Mouse (Mus musculus) MEL (cell line): ENCODE measurements around the gene Med25. TPM values are rescaled to one million over a fixed set of nuclear protein-coding genes. Genes with fewer than 3 reads are reported as not detected.

ENCODE experiments used
- DNase-seq: peaks from one replicate; pipeline ENCODE4 v3.0.0; 2011; ENCODE audit warnings: low read depth, low spot score
- H3K27ac ChIP-seq: 2 replicates; pipeline ENCODE4 v1.5.1; 2012; ENCODE audit warnings: low read depth, mild to moderate bottlenecking, control low read depth, low read length, moderate library complexity; ENCODE audit not compliant: control insufficient read depth
- H3K27me3 ChIP-seq, 2 experiments: fragments of 150-350 bp in 1 of 2; sonication (generic) in 1 of 2; 2 replicates each; pipeline ENCODE4 v1.6.1; 2012; ENCODE audit warnings: low read length in 2 of 2, mild to moderate bottlenecking in 2 of 2, improper control_type of control experiment in 1 of 2, moderate library complexity in 1 of 2; ENCODE audit not compliant: insufficient read depth in 2 of 2, control insufficient read depth in 1 of 2
- H3K36me3 ChIP-seq, 2 experiments: 2 replicates each; pipeline ENCODE4 v1.6.1; 2012 to 2014; ENCODE audit warnings: low read length in 2 of 2, improper control_type of control experiment in 1 of 2, inconsistent platforms in 1 of 2, mild to moderate bottlenecking in 1 of 2; ENCODE audit not compliant: insufficient read depth in 2 of 2, control insufficient read depth in 1 of 2
- H3K4me1 ChIP-seq, 2 experiments: fragments of 150-350 bp in 1 of 2; sonication (generic) in 1 of 2; 2 replicates each; pipeline ENCODE4 v1.6.1; 2012; ENCODE audit warnings: low read length in 2 of 2, improper control_type of control experiment in 1 of 2, mild to moderate bottlenecking in 1 of 2; ENCODE audit not compliant: insufficient read depth in 2 of 2, control insufficient read depth in 1 of 2
- H3K4me3 ChIP-seq, 2 experiments: fragments of 150-350 bp in 1 of 2; sonication (generic) in 1 of 2; 2 replicates each; pipeline ENCODE4 v1.5.1; 2012; ENCODE audit warnings: low read depth in 2 of 2, low read length in 2 of 2, mild to moderate bottlenecking in 2 of 2, moderate library complexity in 2 of 2, control low read depth in 1 of 2, improper control_type of control experiment in 1 of 2; ENCODE audit not compliant: control insufficient read depth in 1 of 2, insufficient read depth in 1 of 2
- H3K79me2 ChIP-seq: 2 replicates; pipeline ENCODE4 v1.6.1; 2012; ENCODE audit warnings: mild to moderate bottlenecking, low read length, moderate library complexity; ENCODE audit not compliant: control insufficient read depth, poor library complexity, insufficient read depth
- H3K9ac ChIP-seq: 2 replicates; pipeline ENCODE4 v1.6.1; 2012; ENCODE audit warnings: low read depth, mild to moderate bottlenecking, control low read depth, low read length, moderate library complexity; ENCODE audit not compliant: control insufficient read depth, poor library complexity, severe bottlenecking
- H3K9me3 ChIP-seq: fragments of 150-350 bp; sonication (generic); replicated peaks from 2 replicates; pipeline ENCODE4 v1.6.1; 2012; ENCODE audit warnings: mild to moderate bottlenecking, low read length, improper control_type of control experiment, moderate library complexity; ENCODE audit not compliant: insufficient read depth
- CHD2 ChIP-seq: IDR thresholded peaks from 2 replicates; pipeline ENCODE4 v1.6.1; 2011; ENCODE audit warnings: low read length, improper control_type of control experiment
- EP300 ChIP-seq, 2 experiments: IDR thresholded peaks; 2 replicates each; pipeline ENCODE4 v1.6.1; 2011; ENCODE audit warnings: improper control_type of control experiment in 2 of 2, low read length in 2 of 2, low read depth in 1 of 2, mild to moderate bottlenecking in 1 of 2
- ETS1 ChIP-seq: IDR thresholded peaks from 2 replicates; pipeline ENCODE4 v1.6.1; 2012; ENCODE audit warnings: low read depth, mild to moderate bottlenecking, inconsistent platforms, low read length, improper control_type of control experiment, moderate library complexity
- GABPA ChIP-seq: IDR thresholded peaks from 2 replicates; pipeline ENCODE4 v1.6.1; 2012; ENCODE audit warnings: low read depth, mild to moderate bottlenecking, inconsistent platforms, low read length, improper control_type of control experiment, moderate library complexity
- HCFC1 ChIP-seq: IDR thresholded peaks from 2 replicates; pipeline ENCODE4 v1.6.1; 2012; ENCODE audit warnings: low read depth, mild to moderate bottlenecking, inconsistent platforms, low read length, improper control_type of control experiment, moderate library complexity
- KAT2A ChIP-seq: conservative IDR thresholded peaks from 2 replicates; pipeline ENCODE4 v1.6.1; 2012; ENCODE audit warnings: low read depth, low read length, improper control_type of control experiment, inconsistent platforms
- NRF1 ChIP-seq: IDR thresholded peaks from 2 replicates; pipeline ENCODE4 v1.6.1; 2014; ENCODE audit warnings: low read depth, mild to moderate bottlenecking, inconsistent platforms, low read length, improper control_type of control experiment, moderate library complexity; ENCODE audit not compliant: poor library complexity, insufficient read depth, severe bottlenecking
- POLR2AphosphoS2 ChIP-seq: IDR thresholded peaks from 2 replicates; pipeline ENCODE4 v1.6.1; 2011; ENCODE audit warnings: low read length, improper control_type of control experiment
- RAD21 ChIP-seq: IDR thresholded peaks from 2 replicates; pipeline ENCODE4 v1.6.1; 2011; ENCODE audit warnings: mild to moderate bottlenecking, low read depth, low read length, improper control_type of control experiment
- TBP ChIP-seq: IDR thresholded peaks from 2 replicates; pipeline ENCODE4 v1.8.0; 2011; ENCODE audit warnings: low read depth, low read length, improper control_type of control experiment
- TCF12 ChIP-seq: IDR thresholded peaks from 2 replicates; pipeline ENCODE4 v1.6.1; 2014; ENCODE audit warnings: low read depth, mild to moderate bottlenecking, inconsistent platforms, low read length, improper control_type of control experiment, moderate library complexity
- UBTF ChIP-seq: IDR thresholded peaks from 2 replicates; pipeline ENCODE4 v1.6.1; 2012; ENCODE audit warnings: low read depth, mild to moderate bottlenecking, inconsistent platforms, low read length, improper control_type of control experiment, moderate library complexity, borderline replicate concordance; ENCODE audit not compliant: insufficient read depth
- ZNF384 ChIP-seq: IDR thresholded peaks from 2 replicates; pipeline ENCODE4 v1.6.1; 2012; ENCODE audit warnings: low read depth, mild to moderate bottlenecking, inconsistent platforms, low read length, improper control_type of control experiment
- polyA plus RNA-seq, 2 experiments: library from polyadenylated mRNA; stranded (reverse) in 1 of 2; unstranded in 1 of 2; fragments of >175 nt in 1 of 2; fragments of >200 nt in 1 of 2; gene quantifications; 2 replicates each; pipeline versions ENCODE4 v1.2.1 to v1.2.4; 2012; ENCODE audit warnings: low replicate concordance in 2 of 2, low read depth in 1 of 2; ENCODE audit not compliant: insufficient read length in 2 of 2, insufficient read depth in 1 of 2, missing spikeins in 1 of 2
- total RNA-seq: library from RNA; depleted of rRNA; stranded (reverse); fragments of 300-350 nt; gene quantifications from 2 replicates; pipeline ENCODE4 v1.2.3, GENCODE M21; 2012

Med25 gene
- total and polyA plus RNA-seq, 3 experiments, result 53.9 to 118 TPM; not detected in 1

DNA sequence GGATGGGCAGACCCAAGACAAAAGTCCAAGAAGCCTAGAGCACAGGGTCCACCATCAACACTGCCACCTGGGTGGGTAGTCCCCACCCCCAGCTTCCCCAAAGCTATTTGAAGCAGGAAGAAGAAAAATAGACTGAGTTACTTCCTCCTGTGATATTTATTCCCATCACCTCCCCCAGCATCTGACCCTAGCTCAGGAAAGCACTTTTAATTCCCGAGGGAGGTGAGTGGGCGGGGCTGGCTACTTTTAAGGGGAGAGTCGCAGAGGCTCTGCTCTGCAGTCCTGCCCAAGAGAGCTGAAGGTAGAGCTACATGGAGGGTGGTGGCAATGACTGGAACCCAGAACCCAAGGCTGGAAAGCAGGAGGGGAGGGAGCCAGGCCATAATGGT, 56.5 kb downstream of the Med25 start:
- H3K27ac ChIP-seq, result no peak overlapping the region
- H3K27me3 ChIP-seq, result no peaks in the 10 kb centered on the region
- peaks cover 2% of the 10 kb centered on the region; the same call in 1 of the 2 replicates for H3K79me2 ChIP-seq
- no peak overlapping the region for H3K4me3 ChIP-seq
- no peak overlapping the region for H3K9ac ChIP-seq
- no peak for DNase-seq
- H3K4me1 ChIP-seq, result no peaks in the 10 kb centered on the region
- H3K36me3 ChIP-seq, result no peaks in the 10 kb centered on the region; a peak in 1 of 4 replicates
- no peaks in the 10 kb centered on the region for H3K9me3 ChIP-seq
- TF ChIP-seq UBTF, result no peak
- TF ChIP-seq HCFC1, result no peak
- no peak for TF ChIP-seq KAT2A
- no peak for TF ChIP-seq POLR2AphosphoS2
- no peak for TF ChIP-seq EP300 (IDR thresholded peaks at IDR 0.05; ENCODE audit: low read depth in 1 of 2, low read length in 2 of 2)
- no peak for TF ChIP-seq GABPA
- no peak for TF ChIP-seq RAD21
- TF ChIP-seq ZNF384, result no peak
- no peak for TF ChIP-seq TBP
- no peak for TF ChIP-seq ETS1

GRCm38 (mm10) chr7:44835373-44836015, 57.0 kb downstream of the Med25 start:
- Histone ChIP-seq H3K9ac (no peak overlapping the region), H3K36me3 (no peaks in the 10 kb centered on the region; a peak in 1 of 4 replicates)

DNA sequence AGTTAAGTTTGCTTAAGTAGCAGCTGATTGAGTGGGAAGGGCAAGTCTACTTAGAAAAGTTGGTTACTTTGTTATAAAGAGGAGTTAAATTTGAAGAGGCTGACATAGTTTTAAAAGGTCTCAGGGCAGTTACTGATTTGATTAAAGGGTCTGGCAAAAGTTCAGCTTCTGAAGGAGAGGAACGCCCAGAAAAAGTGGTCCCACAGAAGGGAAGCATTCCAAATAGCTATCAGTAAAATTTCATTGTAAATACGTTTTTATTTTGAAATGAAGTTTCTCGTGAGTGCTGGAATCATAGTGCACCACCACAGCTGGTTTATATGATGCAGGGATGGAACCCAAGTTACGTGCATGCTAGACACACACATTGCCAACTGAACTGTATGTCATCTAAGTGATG, 59.7 kb downstream of the Med25 start:
- no peak for DNase-seq
- no peaks in the 10 kb centered on the region for H3K9me3 ChIP-seq
- H3K36me3 ChIP-seq, result peaks cover 0 to 3% of the 10 kb centered on the region in 2 experiments; a peak in 1 of 4 replicates
- no peak overlapping the region for H3K27ac ChIP-seq
- H3K79me2 ChIP-seq, result peaks cover 25% of the 10 kb centered on the region
- no peak overlapping the region for H3K4me3 ChIP-seq
- no peaks in the 10 kb centered on the region for H3K4me1 ChIP-seq
- peak; percentile 70 for TF ChIP-seq POLR2AphosphoS2
- TF ChIP-seq TBP, result no peak
- no peak overlapping the region for H3K9ac ChIP-seq
- H3K27me3 ChIP-seq, result no peaks in the 10 kb centered on the region

More at GRCm38 (mm10) chr7:44835373-44836015, 57.0 kb downstream of the Med25 start:
- H3K4me1 ChIP-seq, result no peaks in the 10 kb centered on the region
- H3K27ac ChIP-seq, result no peak overlapping the region
- TF ChIP-seq UBTF (no peak), NRF1 (no peak), CHD2 (no peak), TCF12 (no peak)
- H3K79me2 ChIP-seq, result peaks cover 2% of the 10 kb centered on the region; the same call in 1 of the 2 replicates
- DNase-seq, result no peak
- H3K9me3 ChIP-seq, result no peaks in the 10 kb centered on the region
- H3K4me3 ChIP-seq, result no peak overlapping the region
- H3K27me3 ChIP-seq, result no peaks in the 10 kb centered on the region
